Mouse (Mus musculus) C2C12 (cell line): ENCODE data around the gene Hdac5. TPM values are rescaled to one million over a fixed set of nuclear protein-coding genes. Genes with fewer than 3 reads are reported as not detected.

Experiments
- H3K27me3 ChIP-seq: one replicate; pipeline ENCODE4 v1.6.1; 2011; ENCODE audit not compliant: control insufficient read depth, insufficient read depth, insufficient read length
- H3K36me3 ChIP-seq: one replicate; pipeline ENCODE4 v1.6.1; 2011; ENCODE audit not compliant: control insufficient read depth, insufficient read depth
- H3K4me3 ChIP-seq: one replicate; pipeline ENCODE4 v1.5.1; 2011; ENCODE audit warnings: mild to moderate bottlenecking, control low read depth; ENCODE audit not compliant: poor library complexity, insufficient read depth, severe bottlenecking
- H3K79me2 ChIP-seq: one replicate; pipeline ENCODE4 v1.6.1; 2011; ENCODE audit not compliant: control insufficient read depth, insufficient read depth
- H3K79me3 ChIP-seq: one replicate; pipeline ENCODE4 v1.6.1; 2011; ENCODE audit warnings: low read depth, control low read depth
- H3ac ChIP-seq: one replicate; pipeline ENCODE3; 2011; ENCODE audit warnings: low read depth; ENCODE audit not compliant: control insufficient read depth, insufficient read length
- CEBPB ChIP-seq: IDR thresholded peaks from one replicate; pipeline ENCODE4 v1.6.1; 2011; ENCODE audit warnings: low read depth, mild to moderate bottlenecking, control low read depth, moderate library complexity
- CTCF ChIP-seq: IDR thresholded peaks from one replicate; pipeline ENCODE4 v1.5.1; 2011; ENCODE audit not compliant: control insufficient read depth, insufficient read depth, insufficient read length
- MAX ChIP-seq: IDR thresholded peaks from one replicate; pipeline ENCODE4 v1.6.1; 2011; ENCODE audit warnings: mild to moderate bottlenecking, control low read depth
- MYOD1 ChIP-seq: IDR thresholded peaks from one replicate; pipeline ENCODE4 v1.6.1; 2011; ENCODE audit warnings: low read depth; ENCODE audit not compliant: control insufficient read depth, insufficient read length
- MYOG ChIP-seq: IDR thresholded peaks from one replicate; pipeline ENCODE4 v1.6.1; 2011; ENCODE audit not compliant: control insufficient read depth, insufficient read length; ENCODE audit errors: extremely low read depth
- microRNA-seq: library from miRNA; unstranded; fragments of <30 nt; microRNA quantifications from one replicate; pipeline ENCODE4, GENCODE M21; 2019; ENCODE audit warnings: borderline microRNAs expressed
- polyA plus RNA-seq: library from polyadenylated mRNA; unstranded; fragments of >200 nt; fragmentation: generic; extraction: Trizol; gene quantifications from one replicate; pipeline ENCODE4 v1.2.1, GENCODE M21; 2012; ENCODE audit warnings: missing spikeins

The Hdac5 gene
- polyA plus RNA-seq, 1 experiment = 74.9 TPM

GRCm38 (mm10) chr11:102144957-102145470 lies 85.0 kb downstream of the Hdac5 start:
- no peaks in the 10 kb centered on the region for H3K79me3 ChIP-seq
- no peak overlapping the region for H3K4me3 ChIP-seq
- H3K27me3 ChIP-seq = peaks cover 42% of the 10 kb centered on the region
- no peak for TF ChIP-seq CEBPB
- TF ChIP-seq CTCF = no peak
- no peak for TF ChIP-seq MYOD1
- no peak for TF ChIP-seq MAX
- TF ChIP-seq MYOG = no peak
- H3K36me3 ChIP-seq = no peaks in the 10 kb centered on the region
- no peaks in the 10 kb centered on the region for H3K79me2 ChIP-seq
- H3ac ChIP-seq = no peak overlapping the region

Small RNAs within 50 kb of the gene (microRNA-seq; reads per million reads assigned to microRNA genes)
- gene Mir8101 = 0.64 reads per million, percentile 13 among the genes with 10 or more reads in this experiment

Other genes starting within 250 kb of the Hdac5 start
- gene Cfap97d1, start 245.9 kb downstream of the Hdac5 start, polyA plus RNA-seq = not detected
- gene Dusp3, start 243.2 kb downstream of the Hdac5 start, polyA plus RNA-seq = 32.0 TPM
- 0.14 TPM for gene Mpp3, start 201.7 kb downstream of the Hdac5 start, polyA plus RNA-seq
- not detected for gene Cd300lg, start 188.7 kb downstream of the Hdac5 start, polyA plus RNA-seq
- 1.7 TPM for gene Mpp2, start 141.7 kb downstream of the Hdac5 start, polyA plus RNA-seq
- gene Ppy, start 128.8 kb downstream of the Hdac5 start, polyA plus RNA-seq = not detected
- gene Pyy, start 122.3 kb downstream of the Hdac5 start, polyA plus RNA-seq = not detected
- not detected for gene Nags, start 84.7 kb downstream of the Hdac5 start, polyA plus RNA-seq
- 25.1 TPM for gene Tmem101, start 73.8 kb downstream of the Hdac5 start, polyA plus RNA-seq
- gene Lsm12, start 44.9 kb downstream of the Hdac5 start, polyA plus RNA-seq = 43.0 TPM
- 40.4 TPM for gene G6pc3, start 40.5 kb downstream of the Hdac5 start, polyA plus RNA-seq
- gene BC030867, start 18.7 kb upstream of the Hdac5 start, polyA plus RNA-seq = 12.0 TPM
- not detected for gene Asb16, start 38.6 kb upstream of the Hdac5 start, polyA plus RNA-seq
- 25.2 TPM for gene Tmub2, start 54.8 kb upstream of the Hdac5 start, polyA plus RNA-seq
- gene Atxn7l3, start 66.5 kb upstream of the Hdac5 start, polyA plus RNA-seq = 33.9 TPM
- gene Ubtf, start 89.6 kb upstream of the Hdac5 start, polyA plus RNA-seq = 70.2 TPM
- not detected for gene Slc4a1, start 136.0 kb upstream of the Hdac5 start, polyA plus RNA-seq
- gene Rundc3a, start 163.2 kb upstream of the Hdac5 start, polyA plus RNA-seq = 2.2 TPM
- 174 TPM for gene Slc25a39, start 177.8 kb upstream of the Hdac5 start, polyA plus RNA-seq
- 79.1 TPM for gene Grn, start 200.1 kb upstream of the Hdac5 start, polyA plus RNA-seq
- gene Fam171a2, start 217.5 kb upstream of the Hdac5 start, polyA plus RNA-seq = 6.3 TPM
- 1.3 TPM for gene Itga2b, start 240.0 kb upstream of the Hdac5 start, polyA plus RNA-seq